Mouse (Mus musculus) lung, postnatal 4 days (tissue): Measurements from ENCODE around the gene Dusp2.
"Not testable (repeated sequence)": the region's sequence is repeated elsewhere in the genome, so short reads cannot be mapped to it uniquely, and the experiment has no call there.

ENCODE experiments used
- DNase-seq, 2 experiments: peaks; one replicate each; pipeline ENCODE4 v3.0.0; 2021

Gene Dusp2

DNA sequence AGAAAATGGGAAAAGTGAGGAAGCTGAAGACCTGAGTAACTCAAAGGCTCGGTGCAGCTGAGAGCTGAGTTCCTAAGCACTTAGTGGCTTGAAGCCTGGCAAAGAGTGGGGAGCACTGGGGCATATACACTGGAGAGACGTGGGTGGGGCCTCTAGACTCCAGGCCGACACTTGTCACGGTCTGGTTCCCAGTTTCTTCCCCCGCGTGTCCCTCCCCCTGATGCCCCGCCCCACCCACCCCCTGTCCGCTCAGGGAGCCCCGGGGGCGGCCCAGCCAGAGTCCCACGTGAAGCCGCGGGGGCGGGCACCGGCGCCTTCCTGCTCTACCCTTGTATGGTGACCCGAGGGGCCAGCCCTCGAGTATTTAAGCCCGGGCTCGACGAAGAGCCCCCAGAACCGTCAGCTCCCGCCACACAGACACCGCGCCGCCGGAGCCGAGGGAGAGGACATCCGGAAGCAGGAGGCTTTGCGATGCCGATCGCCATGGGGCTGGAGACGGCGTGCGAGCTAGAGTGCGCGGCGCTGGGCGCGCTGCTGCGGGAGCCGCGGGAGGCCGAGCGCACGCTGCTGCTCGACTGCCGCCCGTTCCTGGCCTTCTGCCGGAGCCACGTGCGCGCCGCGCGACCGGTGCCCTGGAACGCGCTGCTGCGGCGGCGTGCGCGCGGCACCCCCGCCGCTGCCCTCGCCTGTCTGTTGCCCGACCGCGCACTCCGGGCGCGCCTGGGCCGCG is at the start of gene Dusp2:
Dusp2 (plus strand) TSS at position 393 of the 730 bp plus-strand sequence.
- DNase-seq = peak; percentile 84 to 92

GRCm38 (mm10) chr2:127292250-127292649 is 43.7 kb upstream of the Dusp2 start:
- no peak for DNase-seq

- DNase-seq = no peak
Observed at GRCm38 (mm10) chr2:127297001-127297805, 38.8 kb upstream of the Dusp2 start.

DNA sequence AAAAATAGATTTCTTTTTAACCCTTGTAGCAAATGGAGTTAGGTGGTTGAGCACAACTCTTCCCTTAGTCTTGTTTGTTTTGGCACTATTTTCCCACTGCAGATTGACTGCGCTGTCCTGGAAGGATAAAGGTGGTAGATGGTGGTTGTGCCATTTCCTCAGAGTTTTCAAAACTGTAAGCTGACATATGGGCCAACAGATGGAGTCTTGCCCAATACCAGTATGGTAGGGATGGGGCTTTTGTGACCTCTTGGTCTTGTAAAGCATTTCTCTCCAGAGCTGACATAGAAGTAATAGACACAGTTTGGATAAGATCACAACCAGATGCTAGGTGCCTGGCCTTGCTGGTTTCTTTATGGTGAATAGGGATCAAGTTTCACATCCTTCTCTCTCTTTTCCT is 37.9 kb upstream of the Dusp2 start:
- no peak for DNase-seq

DNA sequence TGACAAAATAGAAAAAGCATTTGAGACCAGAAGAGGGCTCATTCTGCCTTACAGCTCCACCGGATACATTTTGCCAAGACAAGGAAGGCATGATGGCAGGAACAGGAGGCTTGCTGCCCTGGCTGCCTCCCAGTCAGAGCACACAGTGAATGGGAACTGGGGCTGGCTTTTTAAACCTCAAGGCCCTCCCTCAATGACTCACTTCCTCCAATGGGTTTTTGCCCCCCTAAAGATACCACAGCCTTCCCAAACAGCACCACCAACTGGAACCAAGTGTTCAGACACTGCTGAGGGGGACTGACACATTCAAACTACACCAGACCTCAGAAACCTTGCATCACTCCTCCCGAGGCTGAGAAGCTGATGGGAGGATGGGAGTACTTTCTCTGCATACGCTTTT is 35.3 kb upstream of the Dusp2 start:
- no peak for DNase-seq

DNA sequence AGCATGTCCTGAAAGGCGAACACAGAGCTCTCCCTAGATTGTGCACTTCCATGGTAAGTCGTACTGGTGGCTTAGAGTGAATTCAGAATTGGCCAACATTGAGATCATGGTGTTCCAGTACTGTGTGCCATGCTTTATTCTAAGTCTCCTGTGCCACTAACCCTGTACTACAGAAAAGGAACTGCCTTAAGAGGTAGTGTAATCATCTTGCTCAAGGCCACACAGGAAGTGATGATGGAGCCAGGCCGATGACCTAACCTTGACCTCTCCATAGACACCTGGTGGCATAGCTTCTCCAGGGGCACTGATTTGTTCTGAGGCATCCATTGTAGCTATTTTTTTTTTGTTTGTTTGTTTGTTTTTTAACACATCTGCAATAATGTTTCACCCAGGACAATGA is 34.1 kb upstream of the Dusp2 start:
- DNase-seq = no peak

- not testable (repeated sequence) for DNase-seq
Observed at GRCm38 (mm10) chr2:127304192-127304591, 31.8 kb upstream of the Dusp2 start.

DNA sequence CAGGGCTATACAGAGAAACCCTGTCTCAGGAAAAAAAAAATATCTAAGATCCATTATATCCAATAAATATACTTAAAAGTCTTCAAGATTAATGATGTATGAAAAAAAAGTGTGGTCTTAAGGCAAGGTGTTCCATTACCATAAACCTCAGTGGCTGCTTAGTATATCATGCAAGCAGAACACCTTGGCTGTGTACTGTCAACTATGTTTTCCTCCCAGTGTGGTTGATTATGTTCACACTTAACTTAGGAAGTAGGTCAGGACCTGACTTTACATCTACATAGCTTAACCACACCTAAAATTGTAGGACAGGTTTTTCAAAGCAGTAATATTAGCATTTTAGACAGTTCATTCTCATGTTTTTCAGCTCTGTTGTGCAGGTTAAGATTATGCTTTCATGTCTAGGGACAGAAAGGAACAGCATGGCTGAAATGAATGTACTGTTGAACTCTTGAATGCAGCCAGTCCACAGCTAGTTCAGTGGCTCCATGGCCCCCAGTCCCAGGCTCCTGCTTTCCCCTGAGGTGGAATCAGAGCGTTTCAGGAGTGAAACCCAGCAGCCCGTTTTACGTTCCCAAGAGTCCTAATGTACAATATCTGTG is 31.2 kb upstream of the Dusp2 start:
- no peak for DNase-seq

GRCm38 (mm10) chr2:127306123-127306522 is 29.8 kb upstream of the Dusp2 start:
- DNase-seq = no peak

- DNase-seq = no peak
Observed at GRCm38 (mm10) chr2:127307179-127307578, 28.8 kb upstream of the Dusp2 start.

- no peak for DNase-seq
Observed at GRCm38 (mm10) chr2:127308660-127309059, 27.3 kb upstream of the Dusp2 start.

GRCm38 (mm10) chr2:127310246-127310645 is 25.7 kb upstream of the Dusp2 start:
- no peak for DNase-seq

DNA sequence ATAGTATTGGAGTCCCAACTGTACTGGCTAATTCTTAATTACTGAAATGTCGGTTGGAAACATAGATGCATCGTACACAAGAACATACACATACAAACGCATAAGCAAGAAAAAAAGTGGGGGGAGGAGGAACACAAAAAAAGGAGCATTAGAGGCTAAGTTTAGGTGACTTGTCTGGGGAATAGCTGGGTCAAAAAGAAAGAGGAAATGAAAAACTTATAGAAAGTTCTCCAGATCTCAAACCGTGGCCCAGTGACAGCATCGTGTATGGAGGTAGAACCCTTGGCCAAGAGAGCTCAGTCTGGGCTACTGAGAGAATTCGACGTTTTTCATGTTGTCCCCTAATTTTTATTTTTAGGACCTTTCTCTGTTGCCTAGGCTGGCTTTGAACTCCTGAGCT is 25.3 kb upstream of the Dusp2 start:
- no peak for DNase-seq

DNA sequence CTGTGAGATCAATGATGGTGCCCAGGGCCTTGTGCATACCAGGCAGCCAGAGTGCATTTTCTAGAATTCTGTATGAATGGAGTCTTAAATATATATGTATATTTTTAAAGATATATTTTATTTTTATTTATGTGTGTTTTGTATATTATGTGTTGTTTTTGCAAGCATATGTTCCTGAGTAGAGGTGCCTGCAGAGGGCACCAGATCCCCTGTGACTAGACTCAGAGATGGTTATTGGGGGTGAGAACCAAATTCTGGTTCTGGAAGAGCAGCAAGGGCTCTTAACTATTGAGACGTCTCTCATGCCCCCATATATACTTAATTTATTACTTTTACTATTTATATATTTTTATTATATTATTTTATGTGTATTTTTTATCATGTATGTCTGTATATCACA is 24.8 kb upstream of the Dusp2 start:
- DNase-seq = no peak

GRCm38 (mm10) chr2:127312801-127313200 is 23.2 kb upstream of the Dusp2 start:
- DNase-seq = no peak

GRCm38 (mm10) chr2:127313878-127314277 is 22.1 kb upstream of the Dusp2 start:
- no peak for DNase-seq

DNA sequence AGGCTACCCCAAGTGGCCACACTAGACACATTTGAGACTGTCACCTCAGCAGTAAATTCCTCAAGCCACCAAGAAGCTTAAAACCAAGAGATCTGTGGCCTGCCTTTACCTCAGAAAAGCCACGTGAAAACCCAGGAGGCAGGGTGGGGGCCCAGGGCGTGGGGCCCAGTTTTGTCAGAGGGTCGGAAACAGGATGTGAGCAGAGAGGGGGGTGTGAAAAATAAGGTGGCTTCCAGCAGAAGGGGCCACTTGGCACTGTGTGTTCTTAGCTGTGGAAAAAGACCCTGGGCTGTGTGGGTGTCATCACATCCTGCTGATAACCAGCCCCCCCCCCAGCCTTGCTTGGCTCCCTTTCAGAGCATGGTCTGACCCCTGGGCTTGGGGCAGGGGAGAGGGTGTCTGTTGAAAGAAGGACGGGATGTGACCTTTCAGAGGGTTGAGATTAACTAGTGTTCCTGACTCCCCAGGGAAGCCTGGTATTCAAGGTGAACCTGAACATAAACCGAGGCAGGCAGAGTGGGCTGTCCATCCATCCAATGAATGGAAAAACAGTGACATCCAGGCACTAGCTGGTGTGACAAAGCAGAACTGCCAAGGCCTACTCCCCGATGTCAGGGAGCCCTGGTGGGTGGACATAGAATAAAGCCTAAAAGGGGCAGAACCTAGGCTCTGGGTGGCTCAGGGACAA is 21.3 kb upstream of the Dusp2 start:
- DNase-seq = peak in 1 of 2 experiments; percentile 59

DNA sequence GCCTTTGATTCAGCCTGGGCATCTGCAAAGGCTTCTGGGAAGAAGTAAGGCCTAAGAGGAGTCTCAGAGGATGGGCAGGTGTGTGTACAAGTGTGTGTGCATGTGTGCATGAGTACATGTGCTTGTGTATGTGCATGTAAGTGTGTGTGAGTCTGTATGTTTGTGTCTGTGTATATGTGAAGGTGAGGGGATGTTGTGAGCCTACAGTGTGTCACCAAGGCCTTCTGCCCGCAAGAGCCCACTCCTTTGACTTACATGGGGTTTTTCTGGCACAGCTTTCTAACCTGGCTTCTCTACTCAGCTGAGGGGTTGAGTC is 20.8 kb upstream of the Dusp2 start:
- no peak for DNase-seq

- DNase-seq = no peak
Observed at GRCm38 (mm10) chr2:127316431-127316830, 19.5 kb upstream of the Dusp2 start.

- no peak for DNase-seq
Observed at GRCm38 (mm10) chr2:127318136-127318535, 17.8 kb upstream of the Dusp2 start.

DNA sequence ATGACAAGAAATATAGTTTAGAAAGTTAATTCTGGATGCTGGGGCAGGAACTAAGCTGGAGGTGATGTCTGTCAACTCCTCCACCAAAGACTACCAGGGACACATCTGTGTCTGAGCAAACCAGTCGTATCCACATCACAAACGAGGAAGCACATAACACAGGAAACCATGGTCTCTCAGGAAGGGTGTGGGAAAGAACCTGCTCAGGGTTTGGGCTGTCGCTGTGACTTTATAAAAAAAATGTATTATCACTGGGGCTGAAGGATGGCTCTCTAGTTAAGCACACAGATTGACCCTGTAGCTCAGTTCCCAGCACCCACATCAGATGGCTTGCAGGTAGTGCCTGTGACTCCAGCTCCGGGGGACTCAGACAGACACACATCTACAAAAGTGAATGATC is 16.9 kb upstream of the Dusp2 start:
- peak in 1 of 2 experiments; percentile 4 for DNase-seq

DNA sequence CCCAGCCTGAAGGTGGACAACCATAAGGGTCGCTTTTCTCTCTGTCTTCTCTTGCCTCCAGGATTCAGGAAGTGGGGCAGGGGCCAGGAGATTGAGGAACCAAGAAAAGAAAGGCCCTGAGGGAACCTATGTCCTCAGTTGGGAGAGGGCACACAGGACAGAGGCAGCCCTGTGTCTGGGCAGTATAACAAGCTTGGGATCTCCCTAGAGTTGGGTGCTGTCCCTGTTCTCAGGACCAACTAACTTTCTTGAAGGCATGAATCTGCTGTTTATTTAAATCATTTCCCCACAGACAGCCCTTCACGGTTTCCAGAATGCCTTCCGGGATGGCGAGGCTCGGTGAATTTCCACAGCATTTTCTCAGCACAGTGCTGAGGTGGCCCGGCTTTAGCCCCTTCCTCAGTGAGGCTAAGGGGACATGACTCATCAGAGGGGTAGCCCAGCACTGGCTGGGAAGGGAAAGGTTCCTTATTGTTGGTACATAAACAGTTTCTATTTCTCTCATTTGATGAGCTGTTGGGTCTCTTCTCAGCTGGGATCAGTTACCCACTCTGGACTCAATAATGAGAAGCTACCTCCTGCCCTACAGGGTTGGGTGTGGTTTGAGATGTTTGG is 13.2 kb upstream of the Dusp2 start:
- DNase-seq = no peak

DNA sequence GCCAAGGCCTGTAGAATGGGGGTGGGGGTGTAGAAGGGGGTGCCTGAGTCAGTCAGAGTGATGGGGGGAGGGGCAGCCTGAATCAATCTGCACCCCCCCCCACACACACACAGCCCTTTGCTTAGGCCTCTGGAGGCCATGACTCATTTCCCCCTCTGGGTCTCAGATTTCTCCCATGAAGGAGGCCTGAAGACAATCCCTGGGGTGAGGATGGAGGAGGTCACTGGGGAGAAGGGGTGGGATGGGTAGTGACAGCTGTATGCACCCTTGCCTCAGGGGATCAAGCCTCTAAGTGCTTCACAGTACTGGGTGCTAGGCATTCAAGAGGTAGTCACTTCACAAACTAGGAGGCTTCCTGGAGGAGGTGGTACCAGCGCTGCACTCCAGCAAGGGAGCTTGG is 12.3 kb upstream of the Dusp2 start:
- DNase-seq = no peak
